ENCODE assay signal across 32 mouse cellular contexts in the genomic region with DNA sequence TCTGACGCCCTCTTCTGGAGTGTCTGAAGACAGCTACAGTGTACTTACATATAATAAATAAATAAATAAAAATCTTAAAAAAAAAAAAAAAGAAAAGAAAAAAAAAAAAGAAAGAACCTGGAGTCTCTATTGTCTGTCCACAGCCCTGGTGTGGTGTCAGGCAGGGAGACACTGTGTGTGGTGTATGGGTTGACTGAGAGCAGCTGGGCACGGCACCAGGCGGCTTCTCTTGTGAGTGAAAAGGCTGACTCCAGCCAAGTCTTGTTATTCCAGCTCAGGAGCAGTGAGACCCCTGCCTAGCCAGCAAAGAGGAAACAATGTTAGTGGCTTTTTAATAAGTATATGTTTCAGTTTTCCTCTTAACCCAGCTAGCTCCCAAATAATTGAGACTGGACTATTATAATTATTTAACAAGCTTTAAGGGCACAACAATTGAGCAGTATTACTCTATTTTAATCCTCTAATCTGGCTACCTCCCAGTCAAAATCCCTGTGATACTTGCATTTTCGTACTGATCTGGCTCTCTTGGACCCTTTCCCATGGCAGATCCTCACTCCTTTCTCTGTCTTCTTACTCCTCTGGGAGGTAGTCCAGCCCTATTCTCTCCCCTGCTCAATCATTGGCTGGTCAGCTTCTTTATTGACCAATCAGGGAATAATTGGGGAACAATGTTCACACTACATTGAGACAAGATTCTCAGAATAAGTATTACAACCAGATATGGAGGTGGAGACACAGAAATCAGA. TPM values are rescaled to one million over a fixed set of nuclear protein-coding genes. Genes with fewer than 3 reads are reported as not detected.
DNase-seq lines count a peak whose midpoint lies in the region; ATAC-seq and TF ChIP-seq lines count a peak whose summit lies in the region.
"Had no signal": no experiment of that assay in that cellular context is flagged by ENCODE, and none has a peak within 500 bp of the region (broad histone marks: within the 10 kb centered on the region; RNA-seq: fewer than 3 reads in every experiment).

No protein-coding gene starts in this region.

- H3K9me3 ChIP-seq in forebrain, embryonic 14.5 days (replicated peaks; ENCODE audit: control insufficient read depth, low read length), result no peaks in the 10 kb centered on the region
- no peaks in the 10 kb centered on the region for H3K9me3 ChIP-seq in forebrain, embryonic 10.5 days
- H3K9me3 ChIP-seq in hindbrain, postnatal 0 days (ENCODE audit: low read length), result no peaks in the 10 kb centered on the region
- H3K9me3 ChIP-seq in hindbrain, embryonic 14.5 days (ENCODE audit: control insufficient read depth, low read length), result no peaks in the 10 kb centered on the region
- H3K9me3 ChIP-seq in midbrain, postnatal 0 days (ENCODE audit: low read length), result no peaks in the 10 kb centered on the region
- no peaks in the 10 kb centered on the region for H3K9me3 ChIP-seq in midbrain, embryonic 13.5 days
- H3K9me3 ChIP-seq: G1E; hindbrain, embryonic 13.5 days; intestine, embryonic 15.5 days had no signal

- ATAC-seq in forebrain, embryonic 14.5 days, result peak; percentile 60; the same call in 1 of the 2 replicates
- 0 out of 2 replicates have a peak, but pooled peaks have one; percentile 50 for ATAC-seq in hindbrain, postnatal 0 days
- no peak for ATAC-seq in hindbrain, embryonic 14.5 days (ENCODE audit: low FRiP score)
- no peak for ATAC-seq in midbrain, postnatal 0 days (ENCODE audit: low FRiP score)
- ATAC-seq in midbrain, embryonic 13.5 days, result no peak
- ATAC-seq: forebrain, embryonic 16.5 days; intestine, embryonic 15.5 days; Patski had no signal

- no peak overlapping the region for H3K9ac ChIP-seq in forebrain, embryonic 14.5 days (ENCODE audit: low read length)
- H3K9ac ChIP-seq in hindbrain, postnatal 0 days (replicated peaks; ENCODE audit: low read length), result no peak overlapping the region
- no peak overlapping the region for H3K9ac ChIP-seq in hindbrain, embryonic 14.5 days
- no peak overlapping the region for H3K9ac ChIP-seq in midbrain, postnatal 0 days (replicated peaks; ENCODE audit: low read length, poor library complexity, severe bottlenecking)
- no peak overlapping the region for H3K9ac ChIP-seq in midbrain, embryonic 13.5 days (replicated peaks)
- H3K9ac ChIP-seq: hindbrain, embryonic 13.5 days; intestine, embryonic 15.5 days had no signal

- H3K4me2 ChIP-seq in forebrain, embryonic 14.5 days (ENCODE audit: low read length), result no peak overlapping the region
- H3K4me2 ChIP-seq in hindbrain, postnatal 0 days (ENCODE audit: low read depth, low read length), result no peak overlapping the region
- H3K4me2 ChIP-seq in hindbrain, embryonic 14.5 days (replicated peaks), result no peak overlapping the region
- H3K4me2 ChIP-seq in midbrain, postnatal 0 days (ENCODE audit: low read depth, low read length, poor library complexity, severe bottlenecking), result no peak overlapping the region
- no peak overlapping the region for H3K4me2 ChIP-seq in midbrain, embryonic 13.5 days (replicated peaks)
- H3K4me2 ChIP-seq: heart, embryonic 11.5 days; hindbrain, embryonic 13.5 days; intestine, embryonic 15.5 days had no signal

- no peak for TF ChIP-seq CTCF in hindbrain, postnatal 0 days (IDR thresholded peaks at IDR 0.05; ENCODE audit: low read depth)
- no peak for TF ChIP-seq CTCF in midbrain, postnatal 0 days (IDR thresholded peaks at IDR 0.05)

- WGBS in forebrain, embryonic 14.5 days, result 48% methylated on average over 4 of the region's 4 CpGs
- 67% methylated on average over 4 of the region's 4 CpGs for WGBS in forebrain, embryonic 10.5 days
- WGBS in hindbrain, postnatal 0 days, result 50% methylated on average over 4 of the region's 4 CpGs
- 61% methylated on average over 4 of the region's 4 CpGs for WGBS in hindbrain, embryonic 14.5 days
- whole genome bisulfite sequencing in midbrain, postnatal 0 days, result 65% methylated on average over 4 of the region's 4 CpGs
- WGBS in midbrain, embryonic 13.5 days, result 62% methylated on average over 4 of the region's 4 CpGs

- H3K27ac ChIP-seq in forebrain, embryonic 14.5 days (ENCODE audit: low read depth, low read length), result no peak overlapping the region
- H3K27ac ChIP-seq in forebrain, embryonic 10.5 days, result no peak overlapping the region
- no peak overlapping the region for H3K27ac ChIP-seq in hindbrain, postnatal 0 days
- H3K27ac ChIP-seq in hindbrain, embryonic 14.5 days, result no peak overlapping the region
- H3K27ac ChIP-seq in midbrain, postnatal 0 days (ENCODE audit: low read depth, low read length), result no peak overlapping the region
- no peak overlapping the region for H3K27ac ChIP-seq in midbrain, embryonic 13.5 days
- H3K27ac ChIP-seq: gastrocnemius, adult 2 months; hindbrain, embryonic 13.5 days; intestine, embryonic 15.5 days had no signal

- no peaks in the 10 kb centered on the region for H3K27me3 ChIP-seq in forebrain, embryonic 14.5 days (replicated peaks; ENCODE audit: control insufficient read depth, insufficient read depth, low read length)
- H3K27me3 ChIP-seq in forebrain, embryonic 10.5 days (ENCODE audit: poor library complexity, severe bottlenecking), result no peaks in the 10 kb centered on the region
- H3K27me3 ChIP-seq in hindbrain, postnatal 0 days (ENCODE audit: insufficient read depth, low read length), result no peaks in the 10 kb centered on the region
- no peaks in the 10 kb centered on the region for H3K27me3 ChIP-seq in hindbrain, embryonic 14.5 days (ENCODE audit: control insufficient read depth, insufficient read depth, low read length)
- H3K27me3 ChIP-seq in midbrain, postnatal 0 days (ENCODE audit: insufficient read depth, low read length), result no peaks in the 10 kb centered on the region
- H3K27me3 ChIP-seq in midbrain, embryonic 13.5 days, result no peaks in the 10 kb centered on the region
- H3K27me3 ChIP-seq: hindbrain, embryonic 13.5 days; intestine, embryonic 15.5 days; Patski had no signal

- no peaks in the 10 kb centered on the region for H3K36me3 ChIP-seq in forebrain, embryonic 14.5 days (ENCODE audit: control insufficient read depth, insufficient read depth, low read length)
- no peaks in the 10 kb centered on the region for H3K36me3 ChIP-seq in forebrain, embryonic 10.5 days (replicated peaks)
- H3K36me3 ChIP-seq in hindbrain, postnatal 0 days (ENCODE audit: insufficient read depth, low read length), result no peaks in the 10 kb centered on the region
- H3K36me3 ChIP-seq in hindbrain, embryonic 14.5 days (replicated peaks; ENCODE audit: control insufficient read depth, insufficient read depth), result no peaks in the 10 kb centered on the region
- H3K36me3 ChIP-seq in midbrain, postnatal 0 days (ENCODE audit: insufficient read depth, low read length), result no peaks in the 10 kb centered on the region
- H3K36me3 ChIP-seq in midbrain, embryonic 13.5 days, result no peaks in the 10 kb centered on the region
- H3K36me3 ChIP-seq: G1E; hindbrain, embryonic 13.5 days; intestine, embryonic 15.5 days had no signal

- peak; percentile 41 for DNase-seq in forebrain, embryonic 14.5 days (ENCODE audit: low spot score)
- DNase-seq in forebrain, embryonic 10.5 days (ENCODE audit: extremely low spot score, low spot score), result no peak
- peak; percentile 41 for DNase-seq in hindbrain, postnatal 0 days (ENCODE audit: low spot score)
- DNase-seq in hindbrain, embryonic 14.5 days (ENCODE audit: low spot score), result no peak
- peak; percentile 54 for DNase-seq in midbrain, postnatal 0 days (ENCODE audit: low spot score)
- DNase-seq: adrenal gland, postnatal 10 days; adrenal gland, postnatal 36 days; B cell, adult 2 months; cerebellum, adult 11 months; cerebellum, adult 2 months; gastrocnemius, adult 2 months; gastrocnemius, postnatal 14 days; heart, adult 11 months; kidney, adult 11 months had no signal

- no peaks in the 10 kb centered on the region for H3K4me1 ChIP-seq in forebrain, embryonic 14.5 days (ENCODE audit: control insufficient read depth, insufficient read depth, low read length)
- H3K4me1 ChIP-seq in forebrain, embryonic 10.5 days, result peaks cover 8% of the 10 kb centered on the region
- H3K4me1 ChIP-seq in hindbrain, postnatal 0 days (ENCODE audit: insufficient read depth, low read length), result peaks cover 3% of the 10 kb centered on the region; the same call in 1 of the 2 replicates
- no peaks in the 10 kb centered on the region for H3K4me1 ChIP-seq in hindbrain, embryonic 14.5 days (replicated peaks; ENCODE audit: control insufficient read depth, insufficient read depth, low read length)
- no peaks in the 10 kb centered on the region for H3K4me1 ChIP-seq in midbrain, postnatal 0 days (ENCODE audit: insufficient read depth, low read length)
- no peaks in the 10 kb centered on the region for H3K4me1 ChIP-seq in midbrain, embryonic 13.5 days (replicated peaks)
- H3K4me1 ChIP-seq: hindbrain, embryonic 13.5 days had no signal

- H3K4me3 ChIP-seq in forebrain, embryonic 14.5 days (ENCODE audit: low read depth, low read length), result no peak overlapping the region
- no peak overlapping the region for H3K4me3 ChIP-seq in forebrain, embryonic 10.5 days
- no peak overlapping the region for H3K4me3 ChIP-seq in hindbrain, postnatal 0 days (ENCODE audit: low read length)
- H3K4me3 ChIP-seq in hindbrain, embryonic 14.5 days (replicated peaks; ENCODE audit: low read length), result no peak overlapping the region
- H3K4me3 ChIP-seq in midbrain, postnatal 0 days (ENCODE audit: low read depth, low read length), result no peak overlapping the region
- no peak overlapping the region for H3K4me3 ChIP-seq in midbrain, embryonic 13.5 days (replicated peaks)
- H3K4me3 ChIP-seq: gastrocnemius, adult 2 months; hindbrain, embryonic 13.5 days; intestine, embryonic 15.5 days had no signal

RNA-seq across cellular contexts. Expression of a gene that starts 12.6 kb away (rescaled TPM):
- not detected in 2 replicates for polyA plus RNA-seq in forebrain, embryonic 14.5 days (2014; fragmentation: Nextera tagmentation; extraction: Ambion mirVana)
- not detected in 2 replicates for polyA plus RNA-seq in forebrain, embryonic 10.5 days (2016; fragmentation: Nextera tagmentation; extraction: Ambion mirVana)
- not detected in 2 replicates for total RNA-seq in hindbrain, postnatal 0 days (2014; rRNA removed)
- not detected in 2 replicates for polyA plus RNA-seq in hindbrain, postnatal 0 days (2015; fragmentation: Nextera tagmentation; extraction: Ambion mirVana)
- not detected in 2 replicates for polyA plus RNA-seq in hindbrain, embryonic 14.5 days (2014; fragmentation: Nextera tagmentation; extraction: Ambion mirVana)
- total RNA-seq in midbrain, postnatal 0 days (2014; rRNA removed), result 0.22 TPM in 1 of 2 replicates, not detected in the other
- polyA plus RNA-seq in midbrain, postnatal 0 days (2015; fragmentation: Nextera tagmentation; extraction: Ambion mirVana), result not detected in 2 replicates
- polyA plus RNA-seq in midbrain, embryonic 13.5 days (2015; fragmentation: Nextera tagmentation; extraction: Ambion mirVana), result not detected in 2 replicates
- total RNA-seq: adrenal gland, adult 18-20 months; adrenal gland, postnatal 10 days; adrenal gland, postnatal 36 days; G1E; gastrocnemius, adult 2 months; gastrocnemius, postnatal 14 days; gastrocnemius, postnatal 4 days; heart, adult 8-10 months; heart, postnatal 25 days; hematopoietic stem cell, adult 5-6 weeks had no signal
- polyA plus RNA-seq: cerebellum, adult 2 months; embryonic facial prominence, embryonic 11.5 days; embryonic facial prominence, embryonic 14.5 days; forebrain, embryonic 11.5 days; forebrain, embryonic 16.5 days; frontal cortex, adult 2 months; G1E; heart, embryonic 11.5 days; heart, embryonic 14.5 days; heart, postnatal 0 days; hindbrain, embryonic 13.5 days; intestine, embryonic 15.5 days had no signal

RNA-seq across cellular contexts. Expression of a gene that starts 16.2 kb away (rescaled TPM):
- 1.5 and 2.2 TPM in 2 replicates for polyA plus RNA-seq in forebrain, embryonic 14.5 days (2014; fragmentation: Nextera tagmentation; extraction: Ambion mirVana)
- 2.3 and 3.1 TPM in 2 replicates for polyA plus RNA-seq in forebrain, embryonic 10.5 days (2016; fragmentation: Nextera tagmentation; extraction: Ambion mirVana)
- total RNA-seq in hindbrain, postnatal 0 days (2014; rRNA removed), result 6.0 and 7.8 TPM in 2 replicates
- 1.8 and 2.3 TPM in 2 replicates for polyA plus RNA-seq in hindbrain, postnatal 0 days (2015; fragmentation: Nextera tagmentation; extraction: Ambion mirVana)
- 1.6 and 1.7 TPM in 2 replicates for polyA plus RNA-seq in hindbrain, embryonic 14.5 days (2014; fragmentation: Nextera tagmentation; extraction: Ambion mirVana)
- 4.6 and 5.5 TPM in 2 replicates for total RNA-seq in midbrain, postnatal 0 days (2014; rRNA removed)
- polyA plus RNA-seq in midbrain, postnatal 0 days (2015; fragmentation: Nextera tagmentation; extraction: Ambion mirVana), result 1.1 and 1.5 TPM in 2 replicates
- polyA plus RNA-seq in midbrain, embryonic 13.5 days (2015; fragmentation: Nextera tagmentation; extraction: Ambion mirVana), result 1.6 and 2.4 TPM in 2 replicates
- total RNA-seq: hematopoietic stem cell, adult 5-6 weeks had no signal
- polyA plus RNA-seq: G1E had no signal

Comparison
In these comparisons a context has a peak if more than half of its experiments do, and no peak if none do; other contexts are left out.
1. ATAC-seq: peak in forebrain, embryonic 14.5 days (single experiment) and hindbrain, postnatal 0 days (single experiment); none in hindbrain, embryonic 14.5 days (single experiment), midbrain, postnatal 0 days (single experiment) and midbrain, embryonic 13.5 days (single experiment).
2. DNase-seq: peak in forebrain, embryonic 14.5 days (single experiment), hindbrain, postnatal 0 days (single experiment) and midbrain, postnatal 0 days (single experiment); none in forebrain, embryonic 10.5 days (single experiment) and hindbrain, embryonic 14.5 days (single experiment).